In genomic region chr2:153860715-153861114, GRCm38 (mm10) we compare ENCODE assay signal across 21 mouse cellular contexts. TPM values are rescaled to one million over a fixed set of nuclear protein-coding genes. Genes with fewer than 3 reads are reported as not detected.
"Had no signal": no experiment of that assay in that cellular context is flagged by ENCODE, and none has a peak within 500 bp of the region (broad histone marks: within the 10 kb centered on the region; RNA-seq: fewer than 3 reads in every experiment).

No protein-coding gene starts in this region.

- H3K4me1 ChIP-seq: midbrain, embryonic 10.5 days; neural tube, embryonic 12.5 days had no signal

- ATAC-seq: lung, postnatal 0 days had no signal

- H3K4me3 ChIP-seq: midbrain, embryonic 10.5 days; myocyte; neural tube, embryonic 12.5 days had no signal

- H3K9me3 ChIP-seq: neural tube, embryonic 12.5 days had no signal

- H3K9ac ChIP-seq: liver, embryonic 14.5 days; neural tube, embryonic 12.5 days had no signal

- H3K27ac ChIP-seq: liver, embryonic 14.5 days; midbrain, embryonic 10.5 days; neural tube, embryonic 12.5 days had no signal

- H3K4me2 ChIP-seq: neural tube, embryonic 12.5 days had no signal

- H3K36me3 ChIP-seq: midbrain, embryonic 10.5 days; neural tube, embryonic 12.5 days had no signal

- DNase-seq: kidney, adult 9 months; kidney, postnatal 14 days; left cerebral cortex, postnatal 4 days; lung, adult 18-20 months; lung, postnatal 4 days; midbrain, embryonic 14.5 days; thymus, adult 18-20 months; thymus, postnatal 14 days had no signal

- H3K27me3 ChIP-seq: neural tube, embryonic 12.5 days had no signal

RNA-seq across cellular contexts. Expression of gene Sun5, which starts 10.2 kb away (rescaled TPM):
- total RNA-seq: layer of hippocampus, adult 8-10 months; layer of hippocampus, postnatal 14 days; left cerebral cortex, adult 18-20 months; left cerebral cortex, postnatal 10 days; left cerebral cortex, postnatal 4 days; liver, adult 2 months; megakaryocyte, adult 5-6 weeks; neutrophil, adult 5-6 weeks had no signal
- polyA plus RNA-seq: large intestine, adult 2 months; liver, adult 2 months; liver, embryonic 14.5 days; lung, postnatal 0 days; midbrain, embryonic 10.5 days; midbrain, embryonic 14.5 days; myocyte; neural tube, embryonic 12.5 days had no signal

RNA-seq across cellular contexts. Expression of gene Bpifb2, which starts 14.1 kb away (rescaled TPM):
- total RNA-seq: layer of hippocampus, adult 8-10 months; layer of hippocampus, postnatal 14 days; left cerebral cortex, adult 18-20 months; left cerebral cortex, postnatal 10 days; left cerebral cortex, postnatal 4 days; liver, adult 2 months; megakaryocyte, adult 5-6 weeks; neutrophil, adult 5-6 weeks had no signal
- polyA plus RNA-seq: large intestine, adult 2 months; liver, adult 2 months; liver, embryonic 14.5 days; lung, postnatal 0 days; midbrain, embryonic 10.5 days; midbrain, embryonic 14.5 days; myocyte; neural tube, embryonic 12.5 days had no signal

RNA-seq across cellular contexts. Expression of gene Bpifb6, which starts 39.5 kb away (rescaled TPM):
- total RNA-seq: layer of hippocampus, adult 8-10 months; layer of hippocampus, postnatal 14 days; left cerebral cortex, adult 18-20 months; left cerebral cortex, postnatal 10 days; left cerebral cortex, postnatal 4 days; liver, adult 2 months; megakaryocyte, adult 5-6 weeks; neutrophil, adult 5-6 weeks had no signal
- polyA plus RNA-seq: large intestine, adult 2 months; liver, adult 2 months; liver, embryonic 14.5 days; lung, postnatal 0 days; midbrain, embryonic 10.5 days; midbrain, embryonic 14.5 days; myocyte; neural tube, embryonic 12.5 days had no signal

RNA-seq across cellular contexts. Expression of gene Bpifb3, which starts 57.3 kb away (rescaled TPM):
- total RNA-seq: layer of hippocampus, adult 8-10 months; layer of hippocampus, postnatal 14 days; left cerebral cortex, adult 18-20 months; left cerebral cortex, postnatal 10 days; liver, adult 2 months; megakaryocyte, adult 5-6 weeks; neutrophil, adult 5-6 weeks had no signal
- polyA plus RNA-seq: large intestine, adult 2 months; liver, adult 2 months; liver, embryonic 14.5 days; lung, postnatal 0 days; midbrain, embryonic 10.5 days; midbrain, embryonic 14.5 days; myocyte; neural tube, embryonic 12.5 days had no signal
